Mouse (Mus musculus) liver, adult 2 months (tissue): Measurements from ENCODE around the gene Wnt4. TPM values are rescaled to one million over a fixed set of nuclear protein-coding genes. Genes with fewer than 3 reads are reported as not detected.

Experiments
- DNase-seq: peaks from one replicate; pipeline ENCODE4 v3.0.0-alpha.2; 2011; ENCODE audit warnings: low read depth, low spot score; ENCODE audit errors: extremely low read depth
- H3K27ac ChIP-seq: fragments of 200-500 bp; replicated peaks from 2 replicates; pipeline ENCODE4 v1.5.1; 2012; ENCODE audit warnings: low read depth, mild to moderate bottlenecking, control low read depth, inconsistent platforms, low read length; ENCODE audit not compliant: insufficient read depth
- H3K27me3 ChIP-seq: fragments of 200-500 bp; 2 replicates; pipeline ENCODE4 v1.6.1; 2012; ENCODE audit warnings: mild to moderate bottlenecking, moderate library complexity, low read length, inconsistent platforms; ENCODE audit not compliant: control insufficient read depth, insufficient read depth
- H3K36me3 ChIP-seq: fragments of 200-500 bp; 2 replicates; pipeline ENCODE4 v1.6.1; 2012; ENCODE audit warnings: low read length, inconsistent platforms; ENCODE audit not compliant: control insufficient read depth, insufficient read depth
- H3K4me1 ChIP-seq: fragments of 200-500 bp; 2 replicates; pipeline ENCODE4 v1.6.1; 2011; ENCODE audit warnings: low read length; ENCODE audit not compliant: control insufficient read depth, insufficient read depth
- H3K4me3 ChIP-seq: fragments of 200-500 bp; 2 replicates; pipeline ENCODE4 v1.5.1; 2011; ENCODE audit warnings: low read depth, mild to moderate bottlenecking, control low read depth, low read length, moderate library complexity; ENCODE audit not compliant: insufficient read depth
- H3K79me2 ChIP-seq: fragments of 200-500 bp; 2 replicates; pipeline ENCODE4 v1.6.1; 2012; ENCODE audit warnings: inconsistent platforms, mild to moderate bottlenecking, low read length, moderate library complexity; ENCODE audit not compliant: control insufficient read depth, insufficient read depth
- H3K9ac ChIP-seq: fragments of 200-500 bp; 2 replicates; pipeline ENCODE4 v1.6.1; 2012; ENCODE audit warnings: low read depth, mild to moderate bottlenecking, control low read depth, inconsistent platforms, low read length
- CTCF ChIP-seq: fragments of 200-500 bp; IDR thresholded peaks from 2 replicates; pipeline ENCODE4 v1.5.1; 2011; ENCODE audit warnings: low read depth, low read length, control low read depth
- POLR2A ChIP-seq: fragments of 200-500 bp; IDR thresholded peaks from 2 replicates; pipeline ENCODE4 v1.6.1; 2011; ENCODE audit warnings: low read length, control low read depth; ENCODE audit not compliant: insufficient read depth; ENCODE audit errors: extremely low read depth
- WGBS: fragments of 180-500 bp; shearing (Covaris S2); methylation state at CpG from one replicate; pipeline ENCODE4 v1.1.7; 2018; 5-methylcytosine and 5-hydroxymethylcytosine counted together
- polyA plus RNA-seq: library from polyadenylated mRNA; depleted of rRNA; stranded (reverse); fragments of >200 nt; gene quantifications from 2 replicates; pipeline ENCODE4 v1.2.3, GENCODE M21; 2012
- total RNA-seq: library from RNA; depleted of rRNA; stranded (reverse); fragments of >200 nt; gene quantifications from 2 replicates; pipeline ENCODE4 v1.2.3, GENCODE M21; 2014

Gene Wnt4
- total and polyA plus RNA-seq, 2 experiments: 0.46 to 0.80 TPM

DNA sequence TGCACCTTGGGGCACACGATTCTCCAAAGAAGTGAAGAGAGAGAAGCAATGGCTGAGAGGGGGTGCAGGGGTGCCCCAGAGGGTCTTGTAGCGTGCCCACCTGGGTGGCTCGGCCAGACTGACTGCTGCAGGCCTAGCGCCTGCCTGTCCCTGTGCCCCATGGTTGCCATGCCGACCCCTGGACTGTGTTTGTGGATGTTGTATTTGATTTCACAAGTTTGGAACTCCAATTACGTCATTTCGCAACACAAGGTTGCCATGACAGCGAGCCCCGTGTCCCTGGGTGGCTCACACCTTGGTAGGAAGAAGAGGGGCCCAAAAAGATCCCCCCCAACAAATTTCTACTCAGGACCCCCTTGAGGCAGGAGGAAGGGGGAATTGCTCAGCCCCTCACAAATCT lies 32.4 kb upstream of the Wnt4 start:
- H3K36me3 ChIP-seq: no peaks in the 10 kb centered on the region
- H3K79me2 ChIP-seq: no peaks in the 10 kb centered on the region
- no peak overlapping the region for H3K27ac ChIP-seq
- no peak overlapping the region for H3K9ac ChIP-seq
- H3K4me3 ChIP-seq: no peak overlapping the region
- 35% methylated on average over 9 of the region's 9 CpGs for WGBS
- TF ChIP-seq POLR2A: no peak
- no peak for TF ChIP-seq CTCF
- 0 out of 2 replicates have a peak, but pooled peaks cover 5% of the 10 kb centered on the region for H3K27me3 ChIP-seq
- peak; percentile 11 for DNase-seq
- H3K4me1 ChIP-seq: no peaks in the 10 kb centered on the region

DNA sequence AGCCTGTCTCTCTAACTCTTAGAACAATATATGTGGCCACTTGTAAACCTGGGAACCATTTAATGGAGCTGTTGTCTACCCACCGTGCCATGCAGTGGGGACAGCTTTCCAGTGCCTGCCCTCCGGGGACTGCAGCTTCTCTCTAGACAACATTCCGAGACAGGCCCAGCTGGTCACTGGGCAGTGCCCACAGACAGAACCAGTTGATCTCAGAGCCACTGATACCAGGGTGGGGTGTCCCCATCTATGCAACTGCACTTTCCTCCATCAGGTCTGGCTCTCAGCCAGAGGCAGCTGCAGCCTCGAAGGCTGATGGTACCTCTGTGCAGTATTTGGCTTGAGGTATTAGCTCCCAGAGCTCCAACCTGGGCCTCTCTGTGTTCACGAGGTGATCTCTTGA lies 27.0 kb upstream of the Wnt4 start:
- no peak for DNase-seq
- 76% methylated on average over 5 of the region's 5 CpGs for WGBS
- H3K4me1 ChIP-seq: no peaks in the 10 kb centered on the region
- H3K79me2 ChIP-seq: no peaks in the 10 kb centered on the region
- H3K9ac ChIP-seq: no peak overlapping the region
- H3K27me3 ChIP-seq: peaks cover 8% of the 10 kb centered on the region; the same call in 1 of the 2 replicates
- H3K27ac ChIP-seq: no peak overlapping the region
- no peak for TF ChIP-seq CTCF
- no peak for TF ChIP-seq POLR2A
- no peak overlapping the region for H3K4me3 ChIP-seq
- no peaks in the 10 kb centered on the region for H3K36me3 ChIP-seq

DNA sequence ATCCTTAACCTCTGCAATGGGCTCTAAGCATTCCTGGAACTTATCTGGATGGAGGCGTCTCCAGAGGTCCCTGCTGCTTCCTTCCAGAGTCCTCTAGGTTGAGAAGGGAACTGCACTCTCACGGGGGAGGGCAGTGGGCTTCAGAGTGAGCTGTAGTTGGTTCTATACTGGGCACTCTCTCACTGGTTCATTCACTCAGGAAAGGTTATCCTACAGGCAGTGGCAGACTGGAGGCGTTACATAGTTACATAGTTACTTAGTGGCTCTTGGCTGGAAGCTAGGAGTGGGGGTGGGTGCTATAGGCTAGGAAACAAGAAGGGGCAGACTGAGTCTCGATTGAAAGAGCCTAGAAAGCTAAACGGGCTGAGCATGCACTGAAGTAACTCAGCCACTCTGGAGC lies 26.4 kb upstream of the Wnt4 start:
- no peak overlapping the region for H3K27ac ChIP-seq
- H3K36me3 ChIP-seq: no peaks in the 10 kb centered on the region
- no peak overlapping the region for H3K9ac ChIP-seq
- WGBS: 38% methylated on average over 5 of the region's 5 CpGs
- H3K27me3 ChIP-seq: peaks cover 8% of the 10 kb centered on the region; the same call in 1 of the 2 replicates
- TF ChIP-seq POLR2A: no peak
- no peak for TF ChIP-seq CTCF
- no peak overlapping the region for H3K4me3 ChIP-seq
- no peaks in the 10 kb centered on the region for H3K4me1 ChIP-seq
- no peak for DNase-seq
- H3K79me2 ChIP-seq: no peaks in the 10 kb centered on the region

DNA sequence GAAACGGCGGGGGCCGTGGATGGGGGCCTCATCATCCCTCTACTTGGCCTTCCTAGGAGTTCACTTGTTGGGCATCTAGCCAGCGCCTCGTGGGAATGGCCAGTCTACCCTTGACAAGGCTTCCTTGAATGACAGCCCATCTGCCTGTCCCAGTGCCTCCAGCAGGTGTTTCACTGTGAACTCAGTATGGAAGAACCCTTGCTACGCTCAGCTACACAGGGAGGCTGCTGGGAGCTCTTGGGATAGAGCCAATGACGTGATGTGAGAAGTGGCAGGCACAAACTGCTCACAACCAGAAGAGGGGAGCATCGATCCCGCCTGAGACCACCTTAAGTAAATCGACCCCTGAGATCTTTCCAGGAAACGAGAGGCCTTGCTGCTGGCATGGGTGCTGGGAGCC lies 23.7 kb upstream of the Wnt4 start:
- no peaks in the 10 kb centered on the region for H3K4me1 ChIP-seq
- H3K36me3 ChIP-seq: no peaks in the 10 kb centered on the region
- 84% methylated on average over 11 of the region's 11 CpGs for WGBS
- TF ChIP-seq POLR2A: no peak
- H3K27ac ChIP-seq: no peak overlapping the region
- no peak for DNase-seq
- no peaks in the 10 kb centered on the region for H3K79me2 ChIP-seq
- H3K4me3 ChIP-seq: no peak overlapping the region
- H3K27me3 ChIP-seq: peaks cover 5% of the 10 kb centered on the region; the same call in 1 of the 2 replicates
- no peak overlapping the region for H3K9ac ChIP-seq

DNA sequence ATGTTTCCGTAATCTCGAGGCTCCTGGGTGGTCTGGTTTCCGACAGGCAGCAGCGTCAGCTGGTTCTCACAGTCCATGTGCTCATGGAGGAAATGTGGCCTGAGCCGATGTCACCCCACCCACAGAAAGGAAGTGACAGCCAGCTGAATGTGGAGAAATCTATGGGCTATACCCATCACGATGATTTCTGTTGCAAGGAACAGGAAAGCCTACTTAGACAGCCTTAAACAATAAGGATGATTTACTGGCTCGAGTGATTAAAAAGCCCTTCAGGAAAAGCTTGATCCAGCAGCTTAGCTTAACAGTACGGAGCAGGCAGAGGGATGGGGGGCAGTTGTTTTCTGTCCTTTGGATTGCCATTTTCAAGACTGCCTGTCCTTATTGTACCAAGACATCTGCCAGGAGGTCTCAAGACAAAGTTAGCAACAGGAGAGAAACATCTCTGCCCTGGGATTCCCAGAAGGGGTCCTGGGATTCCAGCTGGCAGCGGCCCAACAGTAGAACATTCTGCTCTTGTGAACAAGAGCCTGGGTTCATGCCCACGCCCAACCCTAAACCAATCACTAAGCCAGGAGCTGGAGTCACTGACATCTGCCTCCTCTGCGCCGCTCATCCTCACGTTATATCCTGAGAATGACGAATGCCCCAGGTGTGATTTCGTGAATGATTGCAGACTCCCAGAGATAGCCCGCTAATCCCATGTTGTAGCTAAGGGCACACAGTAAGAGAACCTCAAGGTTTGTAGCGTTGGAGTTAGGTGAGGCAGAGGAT lies 22.9 kb upstream of the Wnt4 start:
- H3K36me3 ChIP-seq: no peaks in the 10 kb centered on the region
- no peaks in the 10 kb centered on the region for H3K4me1 ChIP-seq
- H3K27ac ChIP-seq: no peak overlapping the region
- no peak overlapping the region for H3K4me3 ChIP-seq
- H3K9ac ChIP-seq: no peak overlapping the region
- no peak for DNase-seq
- 86% methylated on average over 17 of the region's 17 CpGs for WGBS
- no peaks in the 10 kb centered on the region for H3K79me2 ChIP-seq
- TF ChIP-seq POLR2A (no peak), CTCF (no peak)
- peaks cover 5% of the 10 kb centered on the region; the same call in 1 of the 2 replicates for H3K27me3 ChIP-seq

DNA sequence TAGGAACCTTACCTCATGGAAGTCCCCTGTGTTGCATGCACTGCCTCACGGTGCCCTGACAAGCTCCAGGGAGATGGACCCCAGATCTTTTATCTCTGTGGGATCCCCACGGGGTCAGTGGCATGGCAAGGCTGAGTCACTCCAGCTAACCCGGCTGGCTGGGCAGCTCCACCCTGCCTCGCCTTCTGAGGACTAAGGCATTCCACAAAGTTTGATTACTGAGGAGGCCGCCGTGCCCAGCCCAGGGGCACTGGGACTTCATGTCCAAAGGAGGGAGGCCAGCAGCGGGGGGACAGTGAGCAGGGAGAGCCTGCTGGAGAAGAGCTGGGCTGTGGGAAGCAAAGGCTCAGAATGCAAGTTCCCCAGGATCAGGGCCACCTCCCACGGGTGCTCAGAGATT lies 21.7 kb upstream of the Wnt4 start:
- H3K27ac ChIP-seq: no peak overlapping the region
- no peak for DNase-seq
- H3K4me3 ChIP-seq: no peak overlapping the region
- H3K4me1 ChIP-seq: no peaks in the 10 kb centered on the region
- no peak for TF ChIP-seq CTCF
- TF ChIP-seq POLR2A: no peak
- H3K27me3 ChIP-seq: peaks cover 5% of the 10 kb centered on the region; the same call in 1 of the 2 replicates
- H3K79me2 ChIP-seq: no peaks in the 10 kb centered on the region
- WGBS: 84% methylated on average over 8 of the region's 8 CpGs
- no peaks in the 10 kb centered on the region for H3K36me3 ChIP-seq
- no peak overlapping the region for H3K9ac ChIP-seq
